Mouse (Mus musculus): ENCODE measurements around the gene Slfn9.
"Not testable (repeated sequence)": the region's sequence is repeated elsewhere in the genome, so short reads cannot be mapped to it uniquely, and the experiment has no call there.

Gene Slfn9

DNA sequence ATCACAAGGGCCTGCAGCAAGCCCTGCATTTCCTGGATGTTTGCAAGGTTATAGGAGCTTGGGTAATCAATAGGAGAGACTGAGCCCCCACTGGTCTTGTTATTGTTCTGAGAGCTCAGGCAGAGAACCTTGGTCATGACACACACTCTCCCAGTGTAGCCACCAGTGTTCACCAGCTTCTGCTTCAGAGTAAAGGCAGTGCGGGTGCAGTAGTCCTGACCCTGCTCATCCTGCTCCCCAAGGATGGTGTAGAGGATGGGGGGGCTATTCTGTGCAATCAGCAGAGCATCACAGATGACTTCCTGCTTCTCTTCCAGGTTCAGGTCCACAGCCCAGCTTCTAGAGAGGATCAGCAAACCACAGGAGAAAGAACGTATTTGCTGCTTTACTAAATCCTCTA lies 9.2 kb downstream of the Slfn9 start:
- H3K36me3 ChIP-seq (ENCODE audit: control insufficient read depth, insufficient read depth, low read length, poor library complexity, severe bottlenecking); H3K27me3 ChIP-seq (ENCODE audit: control insufficient read depth, insufficient read depth, low read length, poor library complexity, severe bottlenecking); DNase-seq (ENCODE audit: low read depth, low spot score): not testable (repeated sequence)

DNA sequence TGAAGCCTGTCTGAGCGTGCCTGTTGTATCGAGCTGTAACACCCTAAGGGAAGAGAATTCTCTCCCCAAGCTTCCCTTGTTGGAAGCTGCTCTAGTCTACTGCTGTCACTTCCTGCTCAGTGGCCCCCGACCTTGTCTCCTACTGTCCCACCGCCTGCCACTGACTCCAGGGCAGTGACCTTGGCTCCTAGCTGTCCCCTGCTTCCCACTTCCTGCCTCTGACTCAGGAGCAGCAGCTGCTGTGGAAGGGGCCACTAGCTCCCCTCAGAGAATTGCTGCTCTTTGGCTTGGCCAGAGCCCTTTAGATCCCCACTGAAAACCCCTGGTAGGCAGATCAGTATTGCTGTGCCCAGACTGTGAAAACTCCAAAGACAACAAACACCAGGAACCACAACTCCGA lies 17.7 kb downstream of the Slfn9 start:
- no peaks in the 10 kb centered on the region for H3K36me3 ChIP-seq (ENCODE audit: control insufficient read depth, insufficient read depth, low read length, poor library complexity, severe bottlenecking)
- no peaks in the 10 kb centered on the region; the same call in 1 of the 2 replicates for H3K27me3 ChIP-seq (ENCODE audit: control insufficient read depth, insufficient read depth, low read length, poor library complexity, severe bottlenecking)
- no peak for DNase-seq (ENCODE audit: low read depth, low spot score)

DNA sequence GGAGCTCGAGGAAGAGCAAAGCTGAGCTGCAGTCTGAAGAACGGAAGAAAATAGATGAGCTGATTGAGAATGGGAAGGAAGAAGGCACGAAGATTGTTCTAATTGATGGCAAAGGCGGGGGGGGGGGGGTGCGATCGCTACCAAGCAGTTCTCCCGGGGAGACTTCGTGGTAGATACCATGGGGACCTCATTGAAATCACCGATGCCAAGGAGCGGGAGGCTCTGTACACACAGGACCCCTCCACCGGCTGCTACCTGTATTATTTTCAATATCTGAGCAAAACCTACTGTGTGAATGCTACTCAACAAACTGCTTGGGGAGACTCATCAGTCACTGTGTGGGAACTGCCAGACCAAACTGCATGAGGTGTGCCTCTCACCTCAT lies 20.0 kb downstream of the Slfn9 start:
- DNase-seq (ENCODE audit: low read depth, low spot score): no peak
- Histone ChIP-seq H3K36me3 (ENCODE audit: control insufficient read depth, insufficient read depth, low read length, poor library complexity, severe bottlenecking) (no peaks in the 10 kb centered on the region), H3K27me3 (ENCODE audit: control insufficient read depth, insufficient read depth, low read length, poor library complexity, severe bottlenecking) (no peaks in the 10 kb centered on the region; the same call in 1 of the 2 replicates)

DNA sequence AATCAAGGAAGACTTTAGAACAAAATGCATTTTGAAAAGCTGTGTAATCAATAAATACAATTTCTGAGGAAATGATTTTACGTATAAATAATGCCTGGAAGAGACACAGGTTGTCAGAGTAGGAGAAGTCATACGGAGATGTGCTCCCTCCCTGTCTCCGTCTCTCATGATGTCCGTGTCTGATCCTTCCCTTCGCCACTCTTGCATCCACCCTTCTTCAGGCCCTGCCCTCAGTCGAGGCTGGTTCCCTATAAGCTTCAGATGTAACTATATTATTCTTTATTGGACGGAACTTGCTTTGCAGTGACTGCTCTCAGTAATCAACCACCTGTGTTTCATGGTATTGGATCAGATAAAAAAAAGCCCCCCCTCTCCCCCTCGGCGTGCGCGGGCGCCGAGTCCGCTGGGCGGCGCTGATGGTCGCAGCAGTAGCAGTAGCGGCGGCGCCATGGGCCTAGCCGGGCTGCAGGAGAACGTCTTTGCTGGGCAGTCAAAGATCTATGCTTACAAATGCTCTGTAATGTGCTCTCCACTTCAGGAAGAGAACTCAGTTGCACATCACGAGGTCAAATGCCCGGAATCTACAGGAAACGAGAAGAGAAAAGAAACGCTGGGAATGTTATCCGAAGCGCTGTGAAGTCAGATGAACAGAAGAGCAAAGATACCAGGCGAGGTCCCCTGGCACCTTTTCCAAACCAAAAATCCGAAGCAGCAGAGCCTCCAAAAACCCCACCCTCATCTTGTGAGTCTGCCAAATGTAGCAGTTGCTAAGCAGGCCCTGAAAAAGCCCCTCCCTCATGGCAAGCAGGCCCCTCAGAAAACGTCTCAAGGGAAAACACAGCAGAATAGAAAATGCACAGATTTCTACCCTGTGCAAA lies 20.7 kb downstream of the Slfn9 start:
- DNase-seq (ENCODE audit: low read depth, low spot score): peak; percentile 51
- Histone ChIP-seq H3K27me3 (ENCODE audit: control insufficient read depth, insufficient read depth, low read length, poor library complexity, severe bottlenecking) (no peaks in the 10 kb centered on the region; the same call in 1 of the 2 replicates), H3K36me3 (ENCODE audit: control insufficient read depth, insufficient read depth, low read length, poor library complexity, severe bottlenecking) (no peaks in the 10 kb centered on the region)

DNA sequence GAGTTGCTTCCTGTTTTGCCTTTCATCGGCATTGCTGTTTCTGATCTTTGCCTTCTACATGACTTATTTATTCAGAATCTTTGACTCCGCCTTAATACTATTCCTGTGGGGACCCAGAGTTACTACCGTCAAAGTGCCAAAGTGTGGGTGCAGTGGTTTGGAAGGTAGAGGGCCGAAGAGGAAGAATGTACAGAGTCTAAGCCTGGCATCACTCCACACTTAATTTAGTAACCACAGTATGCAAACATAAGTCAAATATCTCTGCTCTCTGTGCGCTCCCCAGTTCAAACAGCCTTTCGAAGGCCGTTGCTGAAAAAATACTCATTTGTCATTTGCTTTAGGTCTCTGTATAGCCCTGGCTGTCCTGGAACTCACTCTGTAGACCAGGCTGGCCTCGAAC lies 29.4 kb downstream of the Slfn9 start:
- DNase-seq (ENCODE audit: low read depth, low spot score): peak; percentile 38
- H3K36me3 ChIP-seq (ENCODE audit: control insufficient read depth, insufficient read depth, low read length, poor library complexity, severe bottlenecking): 0 out of 2 replicates have a peak, but pooled peaks cover 2% of the 10 kb centered on the region

GRCm38 (mm10) chr11:82961743-82962142 lies 29.9 kb downstream of the Slfn9 start:
- Histone ChIP-seq H3K36me3 (ENCODE audit: control insufficient read depth, insufficient read depth, low read length, poor library complexity, severe bottlenecking) (peaks cover 4% of the 10 kb centered on the region; the same call in 1 of the 2 replicates), H3K27me3 (ENCODE audit: control insufficient read depth, insufficient read depth, low read length, poor library complexity, severe bottlenecking) (no peaks in the 10 kb centered on the region)
- DNase-seq (ENCODE audit: low read depth, low spot score): no peak

More for the DNA sequence above, 29.4 kb downstream of the Slfn9 start:
- no peaks in the 10 kb centered on the region for H3K27me3 ChIP-seq (ENCODE audit: control insufficient read depth, insufficient read depth, low read length, poor library complexity, severe bottlenecking)

DNA sequence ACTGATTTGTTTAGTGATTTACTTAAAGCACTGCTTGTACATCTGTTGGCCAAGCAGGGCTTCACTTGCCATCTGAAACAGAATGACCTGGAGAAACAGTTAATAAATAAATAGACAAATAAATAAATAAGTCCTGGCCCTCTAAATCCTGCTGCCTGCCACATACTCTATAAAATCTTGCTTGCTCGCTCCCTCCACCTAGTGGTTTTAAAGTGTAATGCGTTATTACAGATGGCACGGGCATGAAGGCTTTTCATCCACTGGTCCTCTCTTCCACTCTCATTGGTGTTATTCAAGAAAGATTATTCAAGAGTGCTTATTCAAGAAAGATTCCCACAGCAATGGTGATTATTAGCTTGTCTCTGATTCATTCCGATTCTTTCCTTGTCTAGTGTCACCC lies 32.0 kb downstream of the Slfn9 start:
- DNase-seq (ENCODE audit: low read depth, low spot score): peak; percentile 72
- Histone ChIP-seq H3K27me3 (ENCODE audit: control insufficient read depth, insufficient read depth, low read length, poor library complexity, severe bottlenecking) (no peaks in the 10 kb centered on the region), H3K36me3 (ENCODE audit: control insufficient read depth, insufficient read depth, low read length, poor library complexity, severe bottlenecking) (peaks cover 4% of the 10 kb centered on the region; the same call in 1 of the 2 replicates)

DNA sequence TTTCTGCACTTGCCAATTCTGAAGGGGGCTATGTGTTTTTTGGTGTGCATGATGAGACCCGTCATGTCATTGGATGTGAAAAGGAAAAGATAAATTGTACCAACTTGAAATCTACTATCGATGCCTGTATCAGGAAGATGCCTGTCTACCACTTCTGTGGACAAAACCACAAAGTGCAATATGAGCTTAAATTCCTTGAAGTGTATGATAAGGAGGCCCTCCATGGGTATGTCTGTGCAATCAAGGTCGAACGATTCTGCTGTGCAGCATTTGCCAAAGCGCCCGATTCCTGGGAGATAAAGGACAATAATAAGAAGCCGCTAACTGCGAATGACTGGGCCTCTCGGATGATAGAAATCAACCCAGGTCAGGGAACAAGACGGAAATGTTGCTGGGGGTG lies 34.7 kb downstream of the Slfn9 start:
- peaks cover 4% of the 10 kb centered on the region; the same call in 1 of the 2 replicates for H3K36me3 ChIP-seq (ENCODE audit: control insufficient read depth, insufficient read depth, low read length, poor library complexity, severe bottlenecking)
- DNase-seq (ENCODE audit: low read depth, low spot score): no peak
- H3K27me3 ChIP-seq (ENCODE audit: control insufficient read depth, insufficient read depth, low read length, poor library complexity, severe bottlenecking): no peaks in the 10 kb centered on the region

- Histone ChIP-seq H3K27me3 (ENCODE audit: control insufficient read depth, insufficient read depth, low read length, poor library complexity, severe bottlenecking) (no peaks in the 10 kb centered on the region), H3K36me3 (ENCODE audit: control insufficient read depth, insufficient read depth, low read length, poor library complexity, severe bottlenecking) (peaks cover 3% of the 10 kb centered on the region; the same call in 1 of the 2 replicates)
- DNase-seq (ENCODE audit: low read depth, low spot score): no peak
Measured at GRCm38 (mm10) chr11:82954631-82955030, 37.0 kb downstream of the Slfn9 start.

DNA sequence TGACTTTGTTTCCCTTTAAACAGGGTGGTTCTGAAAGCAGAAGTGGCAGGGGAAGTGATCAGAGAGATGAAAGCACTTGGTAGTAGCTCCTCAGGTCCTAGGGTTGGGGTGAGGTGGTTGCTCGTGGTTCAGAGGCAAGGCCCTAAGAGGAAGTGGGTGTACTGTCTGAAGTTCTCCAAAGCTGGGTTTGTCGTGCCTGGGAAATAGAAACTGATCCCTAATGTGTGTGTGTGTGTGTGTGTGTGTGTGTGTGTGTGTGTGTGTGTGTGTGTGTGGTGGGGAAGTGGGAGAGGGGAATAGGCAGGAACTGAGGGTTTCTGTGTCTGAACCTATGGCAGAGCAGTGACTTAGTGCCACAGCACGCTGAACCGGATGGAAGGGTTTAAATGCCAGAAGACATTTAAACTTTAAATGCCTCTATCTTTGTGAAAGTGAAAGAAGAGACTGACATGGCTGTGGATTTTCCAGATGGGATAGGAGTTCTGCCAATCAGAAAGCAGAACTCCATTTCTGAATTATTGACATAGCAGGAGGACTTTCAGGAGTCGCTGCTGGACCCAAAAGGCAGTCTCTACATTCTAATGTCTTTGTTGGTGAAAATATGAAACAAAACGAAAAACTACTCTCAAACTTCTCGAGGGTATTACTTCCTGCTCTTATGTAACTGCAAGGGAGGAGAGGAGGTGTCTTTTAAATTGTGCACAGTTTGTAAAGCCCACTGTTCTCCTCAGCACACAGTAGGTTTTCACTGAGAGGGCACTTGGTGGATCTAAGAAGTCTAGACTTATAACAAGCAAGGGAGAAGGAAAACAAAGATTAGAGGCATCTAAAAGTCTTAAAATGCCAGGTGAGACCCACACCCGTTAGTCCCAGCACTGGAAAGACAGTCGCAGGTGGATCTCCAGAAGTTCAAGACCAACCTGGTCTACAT lies 38.8 kb downstream of the Slfn9 start:
- Histone ChIP-seq H3K27me3 (ENCODE audit: control insufficient read depth, insufficient read depth, low read length, poor library complexity, severe bottlenecking) (no peaks in the 10 kb centered on the region), H3K36me3 (ENCODE audit: control insufficient read depth, insufficient read depth, low read length, poor library complexity, severe bottlenecking) (peaks cover 3% of the 10 kb centered on the region; the same call in 1 of the 2 replicates)
- peak; percentile 79 for DNase-seq (ENCODE audit: low read depth, low spot score)

DNA sequence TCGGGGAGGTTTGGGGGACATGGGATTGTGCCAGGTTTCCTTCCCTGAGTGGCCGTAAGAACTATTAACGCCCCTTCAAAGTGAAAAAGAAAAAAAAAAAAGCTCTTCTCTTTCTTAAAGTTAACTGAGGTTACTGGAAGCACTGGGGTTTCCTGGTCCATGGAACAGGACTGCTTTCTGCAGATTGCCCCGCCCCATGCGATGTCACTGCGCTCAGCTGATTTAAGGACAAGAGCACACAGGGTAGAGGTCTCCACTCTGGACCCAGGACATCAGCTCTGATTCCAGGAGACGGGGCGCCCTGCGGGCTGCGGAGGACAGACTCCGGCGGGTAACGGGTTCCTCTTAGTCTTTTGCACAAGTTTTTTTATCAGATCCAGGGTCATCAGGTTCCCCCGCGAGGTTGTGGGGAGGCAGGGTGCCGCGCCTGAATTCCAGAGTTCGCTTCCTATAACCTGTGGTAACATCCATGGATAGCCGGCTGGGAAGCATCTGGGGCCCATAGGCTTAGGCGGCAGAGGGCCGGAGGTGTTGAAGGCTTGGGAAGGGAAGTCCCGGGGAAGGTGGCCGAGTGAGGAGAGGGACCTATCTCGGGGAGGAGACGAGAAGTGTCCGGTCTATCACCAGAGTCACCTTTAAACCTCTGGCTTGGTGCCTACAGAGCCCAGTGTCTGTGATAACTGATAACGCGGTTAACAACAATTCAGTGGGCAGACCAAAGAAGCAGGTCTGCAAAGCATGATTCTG lies 39.6 kb downstream of the Slfn9 start:
- Histone ChIP-seq H3K36me3 (ENCODE audit: control insufficient read depth, insufficient read depth, low read length, poor library complexity, severe bottlenecking) (peaks cover 3% of the 10 kb centered on the region; the same call in 1 of the 2 replicates), H3K27me3 (ENCODE audit: control insufficient read depth, insufficient read depth, low read length, poor library complexity, severe bottlenecking) (no peaks in the 10 kb centered on the region)
- peak; percentile 37 for DNase-seq (ENCODE audit: low read depth, low spot score)

DNA sequence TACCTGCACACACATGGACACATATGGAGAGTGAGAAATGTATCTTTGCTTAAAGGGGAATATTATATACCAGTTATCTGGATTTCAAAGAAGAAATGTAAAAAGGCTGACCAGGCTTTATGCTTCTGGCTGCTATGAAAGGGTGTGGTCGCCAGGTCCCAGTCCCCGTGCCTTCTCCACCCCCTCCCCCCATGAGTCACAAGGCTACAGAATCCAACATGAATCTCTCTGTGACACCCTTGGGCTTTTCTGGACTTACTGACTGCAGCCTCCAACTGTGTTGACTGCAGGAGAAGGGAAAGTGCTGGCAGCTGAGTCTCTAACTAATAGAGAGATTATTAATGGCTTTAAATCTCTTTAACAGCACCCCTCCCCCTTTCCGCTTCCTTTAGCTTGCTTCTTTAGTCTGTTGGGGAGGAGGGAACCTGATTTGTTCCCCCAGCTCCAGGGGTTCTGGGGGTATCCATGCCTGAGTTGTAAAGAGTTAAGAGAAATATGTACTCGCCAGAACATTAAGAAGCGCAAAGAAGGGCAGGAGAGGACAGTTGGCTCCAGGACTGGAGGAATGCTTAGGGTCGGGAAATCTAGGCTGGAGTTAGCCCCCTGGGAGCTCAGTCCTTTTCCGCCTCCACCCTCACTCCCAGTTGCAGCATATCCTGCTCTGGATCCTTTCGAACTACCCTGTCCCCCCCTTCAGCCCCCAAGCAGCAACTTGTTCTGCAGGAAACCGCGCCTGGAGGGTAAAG lies 40.7 kb downstream of the Slfn9 start, which contains the start of gene Slfn5:
TSS of gene Slfn5 (plus strand) at position 614 of the 746 bp plus-strand sequence.
- no peak for DNase-seq (ENCODE audit: low read depth, low spot score)
- H3K36me3 ChIP-seq (ENCODE audit: control insufficient read depth, insufficient read depth, low read length, poor library complexity, severe bottlenecking): no peaks in the 10 kb centered on the region
- H3K27me3 ChIP-seq (ENCODE audit: control insufficient read depth, insufficient read depth, low read length, poor library complexity, severe bottlenecking): no peaks in the 10 kb centered on the region

GRCm38 (mm10) chr11:82949036-82949435 lies 42.6 kb downstream of the Slfn9 start:
- no peaks in the 10 kb centered on the region for H3K36me3 ChIP-seq (ENCODE audit: control insufficient read depth, insufficient read depth, low read length, poor library complexity, severe bottlenecking)
- no peaks in the 10 kb centered on the region for H3K27me3 ChIP-seq (ENCODE audit: control insufficient read depth, insufficient read depth, low read length, poor library complexity, severe bottlenecking)
- DNase-seq (ENCODE audit: low read depth, low spot score): no peak

- no peaks in the 10 kb centered on the region for H3K36me3 ChIP-seq (ENCODE audit: control insufficient read depth, insufficient read depth, low read length, poor library complexity, severe bottlenecking)
- no peaks in the 10 kb centered on the region for H3K27me3 ChIP-seq (ENCODE audit: control insufficient read depth, insufficient read depth, low read length, poor library complexity, severe bottlenecking)
- no peak for DNase-seq (ENCODE audit: low read depth, low spot score)
Measured at GRCm38 (mm10) chr11:82947457-82947856, 44.2 kb downstream of the Slfn9 start.
